Mouse (Mus musculus): ENCODE measurements around the gene Usp21. TPM values are rescaled to one million over a fixed set of nuclear protein-coding genes. Genes with fewer than 3 reads are reported as not detected.
"Not testable (repeated sequence)": the region's sequence is repeated elsewhere in the genome, so short reads cannot be mapped to it uniquely, and the experiment has no call there.

Usp21 gene
- 10 to 100 TPM; 37.1 to 44.3 TPM for total RNA-seq (2021)
- long read RNA-seq, experiment 1, transcript Usp21-201 (13 exons, 2,219 nt): major isoform, 20 of 34 reads
- long read RNA-seq, experiment 1, partial matches to known transcripts: 11 of 34 reads
- long read RNA-seq, experiment 1, other reads (novel, unspliced or antisense): 3 of 34 reads
- long read RNA-seq, experiment 2, transcript Usp21-201 (13 exons, 2,219 nt): major isoform, 8 of 14 reads
- long read RNA-seq, experiment 2, partial matches to known transcripts: 2 of 14 reads
- long read RNA-seq, experiment 2, other reads (novel, unspliced or antisense): 2 of 14 reads

DNA sequence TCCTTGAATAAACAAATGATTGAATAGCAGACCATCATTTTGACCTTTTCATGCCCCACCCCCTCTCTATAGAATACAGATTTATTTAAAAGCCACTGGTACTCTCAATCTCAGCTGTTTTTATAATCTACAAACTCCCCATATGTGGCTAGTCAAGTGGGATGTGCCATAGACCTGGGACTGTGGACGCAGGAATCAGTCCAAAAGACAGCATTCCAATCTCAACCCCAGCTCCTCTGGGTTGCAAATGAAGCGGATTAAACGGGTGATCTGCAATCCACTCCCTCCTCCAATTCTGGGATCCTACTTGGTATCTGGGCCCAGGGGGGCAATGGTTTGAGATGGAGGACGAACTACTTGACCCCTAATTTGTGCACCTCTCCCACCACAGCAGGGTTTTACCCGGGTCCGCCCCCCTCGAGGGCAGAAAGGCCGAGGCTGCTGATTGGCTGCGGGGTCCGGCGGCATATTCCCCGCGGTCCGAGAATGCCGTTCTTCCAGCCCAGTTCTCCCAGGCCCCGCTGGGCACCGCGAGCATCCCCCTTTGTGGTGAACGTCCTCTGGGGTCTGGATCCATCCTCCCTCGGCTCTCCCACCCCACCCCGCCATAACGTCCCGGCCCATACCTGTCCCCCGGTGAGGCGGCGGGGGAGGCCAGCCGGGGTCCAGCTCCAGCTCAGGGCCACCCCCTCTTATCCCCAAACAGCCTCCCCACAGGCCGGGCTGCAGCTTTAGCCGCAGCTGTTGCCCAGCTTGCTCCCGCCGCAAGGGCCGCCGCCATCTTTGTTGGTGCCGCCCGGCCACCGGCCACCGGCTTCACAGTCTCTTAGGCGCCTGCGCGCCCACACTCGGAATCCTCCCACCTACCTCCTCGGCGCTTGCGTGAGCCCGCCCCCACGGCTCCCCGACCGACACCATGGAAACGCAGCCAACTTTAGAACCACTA, at the start of gene Usp21:
Gene Usp21 (minus strand): TSS at position 856 of the 946 bp plus-strand sequence.
- peak; percentile 97 to 98 for DNase-seq

DNA sequence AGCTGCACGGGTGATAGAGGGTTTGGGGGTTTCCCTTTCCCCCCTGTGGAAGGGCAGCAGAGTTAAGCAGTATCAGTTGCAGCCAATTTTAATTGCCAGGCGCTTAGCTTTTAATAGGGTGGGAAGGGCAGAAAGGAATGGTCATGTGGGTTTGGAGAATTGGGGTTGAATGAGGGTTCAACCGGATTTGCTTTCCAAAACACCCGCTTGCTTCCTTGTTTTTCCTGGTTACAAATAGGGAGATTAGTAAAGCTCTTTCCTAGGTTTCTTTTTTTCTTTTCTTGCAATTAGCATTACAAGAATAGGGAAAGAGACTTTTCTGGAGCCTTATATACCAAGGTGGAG, 42.4 kb upstream of the Usp21 start:
- no peak for DNase-seq

DNA sequence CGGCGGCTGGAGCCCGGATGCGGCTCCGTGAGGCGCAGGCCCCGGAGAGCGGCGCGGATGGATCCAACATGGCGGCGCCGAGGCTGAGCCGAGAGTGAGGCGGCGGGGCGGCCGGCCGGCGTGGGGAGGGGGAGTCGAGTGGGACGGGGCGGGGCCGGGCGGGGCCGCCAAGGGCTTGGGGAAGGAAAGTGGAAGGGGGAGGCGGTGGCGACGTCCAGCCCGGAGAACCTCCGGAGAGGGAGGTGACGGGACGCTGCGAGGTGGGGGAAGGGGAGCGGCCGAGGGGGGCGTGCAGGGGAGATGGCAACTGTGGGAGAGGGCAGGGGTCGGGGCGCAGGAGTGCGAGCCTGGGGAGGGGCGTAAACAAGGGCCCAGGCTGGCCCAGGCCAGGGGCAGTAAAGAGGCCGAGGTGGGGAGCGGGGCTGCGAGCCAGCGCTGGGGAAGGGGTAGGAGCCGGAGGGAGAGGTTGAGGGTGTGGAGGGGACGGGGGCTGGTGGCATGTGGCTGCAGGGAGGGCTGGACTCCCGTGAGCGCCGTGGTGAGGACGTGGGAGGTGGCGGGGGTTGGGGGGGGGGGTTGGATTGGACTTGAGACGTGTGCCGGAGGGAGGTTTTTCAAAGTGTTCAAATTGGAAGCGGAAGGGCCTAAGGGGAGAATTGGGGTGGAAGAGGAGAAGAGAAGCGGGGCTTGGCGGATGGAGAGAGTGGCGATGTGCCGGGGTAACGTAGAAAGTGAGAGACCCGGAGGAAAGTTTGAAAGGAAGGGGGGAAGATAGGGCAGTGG, 41.8 kb upstream of the Usp21 start:
- peak; percentile 82 to 88 for DNase-seq

DNA sequence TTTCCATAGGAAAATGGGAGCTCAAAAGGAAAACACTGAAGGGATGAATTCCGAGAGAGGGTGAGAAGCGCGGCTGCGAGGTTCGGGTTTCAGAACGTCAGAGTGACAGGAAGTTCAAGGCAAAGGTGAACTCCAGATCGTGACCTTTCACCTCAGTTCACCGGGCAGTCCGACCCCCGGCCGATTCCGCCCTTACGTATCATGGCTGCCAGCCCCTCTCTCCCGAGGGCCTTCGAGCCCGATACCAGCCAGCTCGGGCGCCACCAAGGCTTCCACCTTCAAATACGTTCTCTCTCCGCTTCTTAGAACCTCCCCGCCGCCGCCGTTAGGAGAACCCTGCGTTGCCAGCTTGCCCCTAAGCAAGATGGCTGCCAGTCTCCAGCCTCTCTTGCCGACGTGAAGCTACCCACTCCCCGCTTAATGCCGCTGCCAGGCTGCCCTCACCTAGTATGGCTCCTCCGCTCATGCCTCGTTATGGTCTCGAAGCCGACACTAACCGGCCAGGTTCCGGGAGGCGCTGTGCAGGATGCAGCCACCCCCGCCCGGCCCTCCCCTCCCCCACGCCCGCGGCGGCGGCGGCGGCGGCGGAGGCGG, 41.1 kb upstream of the Usp21 start, which contains the start of gene Dedd:
Gene Dedd (plus strand): TSS at position 307 of the 594 bp plus-strand sequence.
- DNase-seq: peak; percentile 91 to 92

DNA sequence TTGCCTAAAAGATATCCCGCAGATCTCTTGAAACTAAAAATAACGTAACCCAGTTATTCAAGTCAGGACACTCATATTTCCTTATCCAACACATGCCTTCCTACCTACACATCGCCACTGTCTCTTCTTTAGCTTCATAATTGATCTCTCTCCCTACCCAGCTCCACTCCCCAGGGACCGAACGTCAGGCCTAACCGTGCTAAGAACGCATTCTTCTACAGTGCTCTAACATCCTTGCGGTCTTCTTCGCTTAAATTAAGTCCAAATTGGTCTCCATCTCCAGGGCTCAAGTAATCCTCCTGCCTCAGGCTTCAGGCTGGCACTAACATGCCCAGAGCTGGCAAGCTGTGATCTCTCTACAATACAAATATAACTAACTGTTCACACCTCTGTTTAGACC, 40.5 kb upstream of the Usp21 start:
- no peak for DNase-seq

DNA sequence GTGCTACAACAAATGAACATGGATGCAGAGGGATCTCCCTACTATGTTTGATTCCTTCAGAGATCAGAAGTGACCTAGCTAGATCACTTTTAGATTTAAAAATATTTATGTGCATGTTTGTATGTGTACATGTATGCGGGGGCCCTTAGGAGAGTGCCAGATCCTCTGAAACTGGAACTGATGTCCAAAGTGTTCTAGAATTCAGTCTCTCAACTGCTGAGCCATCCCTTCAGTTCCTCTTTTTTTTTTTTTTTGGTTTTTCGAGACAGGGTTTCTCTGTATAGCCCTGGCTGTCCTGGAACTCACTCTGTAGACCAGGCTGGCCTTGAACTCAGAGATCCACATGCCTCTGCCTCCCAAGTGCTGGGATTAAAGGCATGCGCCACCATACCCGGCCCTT, 38.8 kb upstream of the Usp21 start:
- DNase-seq: not testable (repeated sequence)

DNA sequence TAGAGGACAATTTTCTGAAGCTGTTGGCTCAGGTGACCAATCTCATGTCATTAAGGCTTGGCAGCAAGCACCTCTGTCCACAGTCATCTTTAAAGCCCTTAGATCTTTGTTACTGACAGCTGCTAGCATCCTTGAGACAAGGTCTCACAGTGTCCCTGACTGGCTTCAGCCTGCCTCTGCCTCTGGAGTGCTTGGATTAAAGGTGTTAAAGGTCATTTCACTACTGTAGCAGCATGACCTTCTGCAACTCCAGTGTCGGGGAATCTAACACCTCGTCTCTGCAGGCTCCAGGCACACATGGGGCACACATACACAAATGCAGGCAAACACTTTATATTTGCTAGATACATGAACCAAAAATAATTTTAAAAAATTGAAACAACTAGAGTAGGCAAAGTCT, 37.8 kb upstream of the Usp21 start:
- DNase-seq: no peak

DNA sequence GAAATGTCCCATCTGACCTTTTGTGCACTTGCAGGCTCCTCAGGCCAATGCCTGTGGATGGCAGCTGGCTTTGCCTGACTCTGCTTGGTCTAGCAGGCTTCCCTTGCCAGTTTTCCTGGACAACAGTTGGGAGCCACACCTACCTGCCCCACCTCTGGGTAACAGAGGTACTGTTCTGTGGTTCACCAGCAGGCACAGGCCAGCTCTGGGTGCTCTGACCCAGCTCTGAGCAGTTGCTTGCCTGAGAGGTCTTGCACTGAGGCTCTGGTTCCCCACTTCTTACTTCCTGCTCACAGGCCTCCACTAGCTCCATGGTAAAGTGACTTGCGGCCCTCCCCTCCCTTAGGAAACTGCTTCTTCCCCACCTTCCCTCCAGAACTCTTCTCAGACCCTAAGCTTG, 34.2 kb upstream of the Usp21 start:
- DNase-seq: no peak

DNA sequence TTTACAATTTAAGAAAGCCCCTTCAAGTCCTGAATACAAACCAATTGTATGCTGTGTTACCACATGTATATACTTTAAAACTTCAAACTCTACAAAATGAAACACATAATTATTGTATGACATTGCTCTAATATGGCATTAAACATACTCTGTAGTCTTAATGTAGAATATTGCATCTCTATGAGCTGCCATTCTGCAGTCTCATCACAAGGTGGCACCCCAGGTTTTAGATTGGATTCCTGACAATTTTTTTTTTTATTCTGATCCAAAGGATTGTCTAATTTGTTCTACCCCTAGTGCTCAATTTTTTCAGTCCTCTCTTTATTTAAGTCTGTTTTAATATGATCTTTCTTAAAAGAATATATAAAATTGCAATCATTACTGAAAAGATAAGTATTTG, 33.6 kb upstream of the Usp21 start:
- peak in 1 of 2 experiments; percentile 52 for DNase-seq

DNA sequence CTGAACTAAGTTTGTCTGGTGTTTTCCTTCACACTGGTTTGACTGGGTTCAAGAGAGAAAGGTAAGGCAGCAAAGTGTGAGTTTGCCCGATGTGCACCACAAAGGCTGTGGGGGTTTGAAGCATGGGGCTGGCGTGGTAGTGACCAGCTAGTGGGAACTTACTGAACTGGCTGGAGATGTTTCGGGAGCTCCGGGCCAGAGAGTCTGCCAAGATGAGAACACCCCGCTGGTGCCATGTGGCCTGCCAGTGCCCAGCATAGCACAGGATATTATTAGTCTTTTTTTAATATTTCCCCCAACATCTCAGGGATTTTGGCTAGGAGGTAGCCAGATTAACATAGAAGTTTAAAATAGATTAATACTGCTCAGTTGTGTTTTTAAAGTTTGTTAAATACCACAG, 32.4 kb upstream of the Usp21 start:
- no peak for DNase-seq

DNA sequence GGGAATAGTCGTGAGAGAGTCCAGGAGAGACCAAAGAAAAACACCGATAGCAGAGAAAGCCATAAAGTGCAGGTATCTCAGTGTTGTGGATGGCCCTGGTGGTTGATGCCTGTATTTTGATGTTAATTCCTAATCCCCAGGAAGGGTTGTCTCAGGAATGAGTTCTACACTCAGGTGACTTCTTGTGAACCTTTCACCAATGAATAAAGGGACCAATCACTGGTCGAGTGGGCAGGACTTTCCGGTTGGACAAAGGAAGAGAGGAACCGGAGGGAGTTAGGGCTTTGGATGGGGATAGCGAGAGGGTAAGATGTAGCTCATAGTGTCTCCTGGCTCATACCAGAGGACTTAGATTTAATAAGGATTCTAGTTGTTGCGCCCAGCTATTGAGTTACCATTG, 32.0 kb upstream of the Usp21 start:
- no peak for DNase-seq

DNA sequence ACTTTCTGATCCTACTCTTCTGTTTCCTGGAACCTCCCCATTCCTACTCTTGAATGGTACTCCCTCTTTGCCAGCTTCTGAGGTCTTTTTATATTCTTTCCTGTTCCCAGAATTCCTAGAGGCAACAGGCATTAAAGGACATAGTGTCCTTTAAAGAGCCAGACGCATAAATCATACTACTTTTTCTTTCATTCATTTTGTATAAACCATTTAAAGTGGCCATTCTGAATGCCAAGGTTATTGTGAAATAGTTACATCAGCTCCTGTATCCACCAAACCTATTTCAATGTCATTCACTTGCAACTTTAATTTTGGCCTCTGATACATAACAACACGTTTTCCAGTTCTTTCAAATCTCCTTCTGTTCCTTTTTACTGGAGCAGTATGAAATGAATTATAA, 21.5 kb upstream of the Usp21 start:
- no peak for DNase-seq

DNA sequence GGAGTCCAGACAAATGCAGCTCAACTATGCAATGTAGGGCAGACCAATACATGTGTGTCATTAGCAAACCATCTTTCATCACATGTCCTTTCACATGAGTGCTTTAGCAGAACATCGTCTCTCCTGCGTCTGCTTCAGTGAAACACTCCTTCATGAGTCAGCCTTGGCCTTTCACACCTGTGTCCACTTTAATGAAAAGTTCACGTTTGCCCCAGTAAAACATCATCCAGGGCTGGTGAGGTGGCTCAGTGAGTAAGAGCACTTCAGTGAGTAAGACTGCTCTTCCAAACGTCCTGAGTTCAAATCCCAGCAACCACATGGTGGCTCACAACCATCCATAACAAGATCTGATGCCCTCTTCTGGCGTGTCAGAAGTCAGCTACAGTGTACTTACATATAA, 18.4 kb upstream of the Usp21 start:
- DNase-seq: not testable (repeated sequence)

DNA sequence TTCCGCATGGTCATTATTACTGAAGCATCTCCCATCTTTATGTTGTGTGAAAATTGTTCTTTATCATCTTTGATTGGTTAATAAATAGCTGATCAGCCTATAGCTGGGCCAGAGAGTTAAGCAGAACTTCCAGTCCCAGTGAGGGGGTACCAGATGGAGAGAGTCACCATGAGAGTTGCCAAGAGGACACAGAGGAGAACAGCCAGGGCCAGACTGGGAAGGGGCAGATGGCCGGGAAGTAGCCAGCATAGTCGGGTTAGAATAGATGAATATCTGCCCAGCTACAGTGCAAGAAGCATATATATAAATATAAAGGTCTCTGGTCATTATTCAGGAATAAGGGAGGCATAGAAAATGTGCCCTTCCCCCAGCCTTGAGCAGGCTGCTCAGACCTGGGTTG, 10.4 kb upstream of the Usp21 start:
- DNase-seq: no peak

DNA sequence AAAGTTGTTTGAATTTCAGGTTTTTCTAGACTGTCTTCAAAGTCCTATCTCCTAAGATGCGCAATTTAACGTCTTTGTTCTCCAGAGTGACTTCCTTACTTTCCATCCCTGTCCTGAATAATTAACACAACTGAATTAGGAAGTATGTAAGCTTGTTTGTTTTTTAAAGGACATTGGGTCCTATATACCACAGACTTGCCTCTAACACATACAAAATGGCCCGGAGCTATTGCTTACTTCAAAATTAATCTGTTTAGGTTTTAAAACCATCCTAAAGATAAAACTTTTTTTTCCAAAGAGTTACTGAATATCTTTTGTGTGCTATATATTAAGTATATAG, 7.2 kb upstream of the Usp21 start:
- no peak for DNase-seq

DNA sequence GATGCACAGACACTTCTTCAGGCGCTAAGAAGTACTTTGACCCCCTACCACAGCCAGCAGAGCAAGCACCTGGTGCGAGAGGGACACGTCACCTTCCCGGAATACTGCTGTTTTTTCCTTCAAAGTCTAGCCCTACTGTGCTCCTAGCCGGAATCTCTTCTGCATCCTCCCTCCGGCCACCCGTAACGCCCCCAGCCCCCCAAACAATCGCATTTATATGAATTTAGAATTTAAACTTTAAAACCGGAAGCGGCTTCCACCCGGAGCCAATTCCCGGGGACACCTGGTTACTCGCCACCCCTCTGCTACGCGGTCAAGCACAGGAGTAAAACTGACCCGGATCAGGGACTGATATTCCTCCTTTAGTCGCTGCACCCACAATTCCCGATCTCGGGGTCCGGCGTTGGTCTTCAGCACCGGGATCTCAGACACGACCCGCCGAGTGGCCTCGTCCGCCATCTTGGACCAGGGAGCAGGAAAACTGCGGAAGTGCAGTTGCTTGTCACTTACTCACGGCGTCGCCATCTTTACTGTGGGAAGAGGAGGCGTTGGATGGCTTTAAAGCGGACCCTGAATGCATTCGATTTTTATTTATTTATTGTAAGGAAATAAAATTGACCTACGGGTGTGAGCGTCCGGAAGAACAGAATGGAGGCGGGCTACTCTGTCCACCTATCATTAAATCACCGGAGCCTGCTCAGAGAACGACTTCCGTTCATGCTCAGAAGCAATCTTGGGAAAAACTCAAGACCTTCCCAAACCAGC, 6.7 kb upstream of the Usp21 start, which contains the start of gene Ufc1:
Gene Ufc1 (minus strand): TSS at position 727 of the 765 bp plus-strand sequence.
- DNase-seq: peak; percentile 80 to 82

DNA sequence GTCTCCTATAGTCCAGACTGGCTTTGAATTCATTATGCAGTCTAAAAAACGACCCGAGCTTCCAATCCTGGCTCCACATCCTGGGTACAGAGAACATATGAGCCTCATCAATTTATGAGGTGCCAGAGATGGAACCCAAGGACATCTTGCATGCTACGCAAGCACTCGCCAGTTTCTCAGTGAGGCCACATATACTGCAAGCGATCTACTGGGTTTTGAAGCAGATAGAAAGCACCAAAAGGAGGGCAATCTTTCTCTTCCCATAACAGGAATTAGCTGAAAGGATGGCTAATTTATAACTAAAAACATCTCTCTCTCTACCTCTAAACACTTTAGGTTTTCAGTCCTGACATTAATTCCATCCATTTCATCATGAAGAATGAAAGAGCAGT, 6.1 kb upstream of the Usp21 start:
- no peak for DNase-seq

DNA sequence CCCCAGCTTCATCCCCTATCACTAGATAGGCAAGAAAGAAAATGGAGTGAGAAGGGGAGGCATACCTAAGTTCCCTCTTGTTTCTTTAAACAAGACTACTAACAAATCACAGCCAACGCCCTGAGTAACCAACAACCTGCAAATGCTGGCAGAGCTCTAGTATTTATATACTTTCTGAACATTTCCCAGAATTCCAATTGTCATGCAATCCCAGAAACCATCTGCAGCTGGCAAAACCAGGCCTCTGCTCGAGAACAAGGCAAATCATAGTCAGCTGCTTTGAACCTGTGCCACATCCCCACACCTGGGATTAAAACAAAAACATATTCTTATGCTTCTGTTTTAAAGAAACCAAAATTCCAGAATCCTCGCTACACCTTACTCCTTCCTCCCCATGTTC, 5.6 kb upstream of the Usp21 start:
- no peak for DNase-seq

DNA sequence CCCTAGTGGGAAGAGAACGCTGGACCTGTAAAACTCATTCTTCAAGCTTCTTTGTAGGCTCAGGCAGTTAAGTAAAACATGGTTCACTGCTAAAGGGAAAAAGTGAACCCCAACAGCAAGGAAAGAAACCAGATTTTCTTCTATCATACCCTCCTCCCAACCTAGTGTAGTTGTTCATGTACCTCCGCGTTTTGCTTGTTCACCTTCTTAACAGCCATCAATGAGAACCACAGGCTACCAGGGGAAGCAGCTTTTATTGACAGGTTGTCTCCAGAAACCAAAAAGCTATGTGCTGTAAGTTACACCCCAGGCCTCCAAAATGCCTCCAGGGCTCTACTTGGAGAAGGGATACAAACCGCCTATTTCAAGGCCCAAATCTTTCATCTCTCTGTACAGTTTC, 537 bp upstream of the Usp21 start:
- DNase-seq: no peak

DNA sequence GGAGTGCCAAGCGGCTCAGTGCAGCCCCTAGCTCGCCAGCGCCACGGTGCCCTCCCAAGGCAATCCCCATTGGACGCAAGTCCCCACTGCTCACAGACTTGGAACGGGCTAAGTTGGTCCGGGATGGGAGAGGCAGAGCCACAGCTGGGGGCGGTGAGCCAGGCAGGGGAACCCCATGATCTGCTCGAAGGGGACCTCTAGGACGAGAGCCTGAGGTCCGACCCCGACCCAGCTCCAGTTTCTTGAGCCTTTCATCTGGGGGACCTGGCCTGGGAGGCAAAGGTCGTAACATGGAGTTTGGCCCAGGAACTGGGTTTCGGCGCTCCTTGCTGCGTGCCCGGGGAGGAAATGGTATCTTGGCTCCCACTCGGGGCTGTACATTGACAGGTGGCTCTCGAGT, 1.3 kb downstream of the Usp21 start:
- no peak for DNase-seq

DNA sequence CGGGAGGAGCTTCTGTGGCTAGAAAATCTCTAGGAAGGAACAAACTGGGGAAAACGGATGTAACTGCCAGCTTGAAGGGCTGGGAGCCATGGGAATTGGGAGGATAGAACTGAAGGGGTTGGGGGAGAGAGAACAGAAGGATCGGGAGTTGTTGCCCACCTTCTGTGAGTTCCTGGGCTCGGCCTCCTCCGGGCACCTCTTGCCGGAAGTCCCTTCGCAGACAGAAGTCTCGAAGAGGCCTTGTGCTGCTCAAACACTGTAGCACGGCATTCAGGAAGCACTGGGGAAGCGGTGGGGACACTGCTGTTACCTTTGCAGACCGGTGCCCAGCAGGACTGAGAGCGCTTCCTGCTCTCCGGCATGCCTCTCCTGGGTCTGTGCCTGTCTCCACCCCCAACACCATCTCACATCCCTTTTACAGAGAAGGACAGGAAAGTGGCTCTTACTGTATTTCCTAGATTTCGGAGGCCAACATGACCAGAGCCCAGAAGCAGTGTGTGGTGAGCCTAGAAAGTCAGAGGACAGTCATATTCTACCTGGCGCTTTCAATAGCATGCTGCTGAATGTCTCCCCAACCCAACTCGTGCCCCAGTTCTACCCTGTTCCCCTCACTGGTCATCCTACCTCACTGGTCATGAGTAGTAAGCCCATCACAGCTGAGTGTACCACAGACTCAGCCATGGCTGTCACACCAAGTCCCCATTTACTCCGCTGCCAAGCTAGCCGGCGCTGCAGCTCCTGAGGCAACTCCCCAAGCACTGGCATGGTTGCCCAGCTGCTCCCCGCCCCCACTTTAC, 2.5 kb downstream of the Usp21 start:
- DNase-seq: no peak

Data from adrenal gland, postnatal 36 days (tissue).